Mouse (Mus musculus) intestine, postnatal 0 days (tissue): ENCODE results near the gene Tkfc. TPM values are rescaled to one million over a fixed set of nuclear protein-coding genes. Genes with fewer than 3 reads are reported as not detected.

Experiments
- ATAC-seq: fragments of 200-750 bp; cut with Nextera tagmentation; 2 replicates; pipeline ENCODE4 v1.8.0; 2017; ENCODE audit warnings: mild to moderate bottlenecking, moderate TSS enrichment, moderate library complexity
- H3K27ac ChIP-seq: fragments of 300-500 bp; sonication (generic); 2 replicates; pipeline ENCODE4 v1.5.1; 2014; ENCODE audit warnings: mild to moderate bottlenecking, low read depth, low read length, moderate library complexity
- H3K27me3 ChIP-seq: fragments of 300-500 bp; sonication (generic); replicated peaks from 2 replicates; pipeline ENCODE4 v1.6.1; 2014; ENCODE audit warnings: low read length, mixed read lengths; ENCODE audit not compliant: control insufficient read depth, insufficient read depth
- H3K36me3 ChIP-seq: fragments of 300-500 bp; sonication (generic); 2 replicates; pipeline ENCODE4 v1.6.1; 2014; ENCODE audit warnings: mild to moderate bottlenecking, moderate library complexity; ENCODE audit not compliant: control insufficient read depth, insufficient read depth
- H3K4me1 ChIP-seq: fragments of 300-500 bp; sonication (generic); replicated peaks from 2 replicates; pipeline ENCODE4 v1.6.1; 2014; ENCODE audit warnings: antibody characterized with exemption, low read length, mixed read lengths; ENCODE audit not compliant: control insufficient read depth, insufficient read depth
- H3K4me2 ChIP-seq: fragments of 300-500 bp; sonication (generic); replicated peaks from 2 replicates; pipeline ENCODE4 v1.6.1; 2014; ENCODE audit warnings: low read depth, mild to moderate bottlenecking, moderate library complexity
- H3K4me3 ChIP-seq: fragments of 300-500 bp; sonication (generic); 2 replicates; pipeline ENCODE4 v1.5.1; 2014; ENCODE audit warnings: low read depth, low read length
- H3K9ac ChIP-seq: fragments of 300-500 bp; sonication (generic); 2 replicates; pipeline ENCODE4 v1.6.1; 2014; ENCODE audit warnings: mild to moderate bottlenecking, low read depth, low read length
- H3K9me3 ChIP-seq: fragments of 300-500 bp; sonication (generic); 2 replicates; pipeline ENCODE4 v1.6.1; 2016; ENCODE audit warnings: mixed run types; ENCODE audit not compliant: control insufficient read depth
- CTCF ChIP-seq: sonication (generic); IDR thresholded peaks from 2 replicates; pipeline ENCODE4 v1.5.1; 2016; ENCODE audit warnings: low read depth, mild to moderate bottlenecking, control low read depth, antibody characterized with exemption, moderate library complexity
- WGBS: fragments of 180-500 bp; shearing (Covaris S2); extraction: QIAGEN DNeasy Blood & Tissue Kit; methylation state at CpG from one replicate; pipeline ENCODE4 v1.1.7; 2014; 5-methylcytosine and 5-hydroxymethylcytosine counted together
- polyA plus RNA-seq: library from polyadenylated mRNA; unstranded; fragments of >200 nt; fragmentation: Nextera tagmentation; extraction: Ambion mirVana; gene quantifications from 2 replicates; pipeline ENCODE4 v1.2.1, GENCODE M21; 2015

Tkfc gene
- polyA plus RNA-seq, 1 experiment from 2014 or later = 76.4 TPM

GRCm38 (mm10) chr19:10580761-10581160 is 24.7 kb downstream of the Tkfc start:
- Histone ChIP-seq H3K4me1 (0 out of 2 replicates have a peak, but pooled peaks cover 7% of the 10 kb centered on the region), H3K4me2 (no peak overlapping the region), H3K27me3 (no peaks in the 10 kb centered on the region), H3K4me3 (no peak overlapping the region), H3K36me3 (peaks cover 5% of the 10 kb centered on the region; the same call in 1 of the 2 replicates), H3K9me3 (no peaks in the 10 kb centered on the region), H3K9ac (no peak overlapping the region), H3K27ac (no peak overlapping the region)
- TF ChIP-seq CTCF = no peak
- 84% methylated on average over 3 of the region's 3 CpGs for WGBS
- ATAC-seq = no peak

- H3K4me1 ChIP-seq = 0 out of 2 replicates have a peak, but pooled peaks cover 7% of the 10 kb centered on the region
- H3K9ac ChIP-seq = no peak overlapping the region
- H3K36me3 ChIP-seq = peaks cover 5% of the 10 kb centered on the region
- no peaks in the 10 kb centered on the region for H3K27me3 ChIP-seq
- 84% methylated on average over 3 of the region's 3 CpGs for WGBS
- no peak overlapping the region for H3K4me3 ChIP-seq
- ATAC-seq = no peak
- H3K9me3 ChIP-seq = no peaks in the 10 kb centered on the region
- no peak overlapping the region for H3K4me2 ChIP-seq
- no peak overlapping the region for H3K27ac ChIP-seq
- TF ChIP-seq CTCF = no peak
Observed at GRCm38 (mm10) chr19:10580102-10580501, 25.4 kb downstream of the Tkfc start.

GRCm38 (mm10) chr19:10576690-10577561 is 28.5 kb downstream of the Tkfc start, which contains the start of the genes Cyb561a3 and Tmem138:
Cyb561a3 (plus strand) TSS chr19:10577172.
Tmem138 (minus strand) TSS chr19:10577362.
- H3K9me3 ChIP-seq = no peaks in the 10 kb centered on the region
- H3K9ac ChIP-seq = peak within 1 kb of the TSS; percentile 59
- under 1% methylated on average over 44 of the region's 44 CpGs for WGBS
- ATAC-seq = peak; percentile 95
- H3K27ac ChIP-seq = peak within 1 kb of the TSS; percentile 69
- H3K27me3 ChIP-seq = no peaks in the 10 kb centered on the region
- peak within 1 kb of the TSS; percentile 77 for H3K4me2 ChIP-seq
- TF ChIP-seq CTCF = peak; percentile 75
- H3K4me3 ChIP-seq = peak within 1 kb of the TSS; percentile 63
- 0 out of 2 replicates have a peak, but pooled peaks cover 7% of the 10 kb centered on the region for H3K4me1 ChIP-seq
- H3K36me3 ChIP-seq = peaks cover 16% of the 10 kb centered on the region

GRCm38 (mm10) chr19:10569627-10570026 is 35.8 kb downstream of the Tkfc start:
- H3K9ac ChIP-seq = no peak overlapping the region
- H3K4me1 ChIP-seq = no peaks in the 10 kb centered on the region
- peaks cover 25% of the 10 kb centered on the region for H3K36me3 ChIP-seq
- H3K27ac ChIP-seq = no peak overlapping the region
- ATAC-seq = peak; percentile 33; the same call in 1 of the 2 replicates
- 91% methylated on average over 6 of the region's 6 CpGs for WGBS
- no peak overlapping the region for H3K4me3 ChIP-seq
- TF ChIP-seq CTCF = no peak
- H3K9me3 ChIP-seq = no peaks in the 10 kb centered on the region
- no peaks in the 10 kb centered on the region for H3K27me3 ChIP-seq
- H3K4me2 ChIP-seq = no peak overlapping the region

- no peak for ATAC-seq
Observed at GRCm38 (mm10) chr19:10565217-10565616, 40.2 kb downstream of the Tkfc start.

GRCm38 (mm10) chr19:10564278-10564677 is 41.2 kb downstream of the Tkfc start:
- H3K4me3 ChIP-seq = no peak overlapping the region
- H3K9me3 ChIP-seq = no peaks in the 10 kb centered on the region
- H3K36me3 ChIP-seq = no peaks in the 10 kb centered on the region
- H3K27me3 ChIP-seq = no peaks in the 10 kb centered on the region
- no peaks in the 10 kb centered on the region for H3K4me1 ChIP-seq
- H3K4me2 ChIP-seq = no peak overlapping the region
- H3K9ac ChIP-seq = no peak overlapping the region
- 81% methylated on average over 6 of the region's 6 CpGs for WGBS
- H3K27ac ChIP-seq = no peak overlapping the region
- no peak for TF ChIP-seq CTCF
- no peak for ATAC-seq

More at GRCm38 (mm10) chr19:10565217-10565616, 40.2 kb downstream of the Tkfc start:
- no peaks in the 10 kb centered on the region for H3K4me1 ChIP-seq
- no peaks in the 10 kb centered on the region for H3K27me3 ChIP-seq
- no peak overlapping the region for H3K27ac ChIP-seq
- TF ChIP-seq CTCF = no peak
- H3K4me3 ChIP-seq = no peak overlapping the region
- WGBS = 49% methylated on average over 4 of the region's 4 CpGs
- no peaks in the 10 kb centered on the region for H3K36me3 ChIP-seq
- no peak overlapping the region for H3K4me2 ChIP-seq
- H3K9me3 ChIP-seq = no peaks in the 10 kb centered on the region
- no peak overlapping the region for H3K9ac ChIP-seq
